Mouse (Mus musculus) hindbrain, postnatal 0 days (tissue): ENCODE measurements around the gene Nubp1. TPM values are rescaled to one million over a fixed set of nuclear protein-coding genes. Genes with fewer than 3 reads are reported as not detected.

Experiments
- ATAC-seq: fragments of 200-750 bp; cut with Nextera tagmentation; 2 replicates; pipeline ENCODE4 v1.8.0; 2017; ENCODE audit warnings: mild to moderate bottlenecking, moderate TSS enrichment, moderate library complexity
- DNase-seq: peaks from one replicate; pipeline ENCODE4 v3.0.0-alpha.2; 2015; ENCODE audit warnings: low spot score
- H3K27ac ChIP-seq: fragments of 300-500 bp; sonication (generic); 2 replicates; pipeline ENCODE4 v1.5.1; 2014; ENCODE audit warnings: mild to moderate bottlenecking
- H3K27me3 ChIP-seq: fragments of 300-500 bp; sonication (generic); 2 replicates; pipeline ENCODE4 v1.6.1; 2014; ENCODE audit warnings: low read length, mixed read lengths; ENCODE audit not compliant: insufficient read depth
- H3K36me3 ChIP-seq: fragments of 300-500 bp; sonication (generic); 2 replicates; pipeline ENCODE4 v1.6.1; 2014; ENCODE audit warnings: low read length, mixed read lengths; ENCODE audit not compliant: insufficient read depth
- H3K4me1 ChIP-seq: fragments of 300-500 bp; sonication (generic); 2 replicates; pipeline ENCODE4 v1.6.1; 2014; ENCODE audit warnings: antibody characterized with exemption, low read length, mixed read lengths; ENCODE audit not compliant: insufficient read depth
- H3K4me2 ChIP-seq: fragments of 300-500 bp; sonication (generic); 2 replicates; pipeline ENCODE4 v1.6.1; 2014; ENCODE audit warnings: low read depth, mild to moderate bottlenecking, low read length, moderate library complexity, mixed read lengths
- H3K4me3 ChIP-seq: fragments of 300-500 bp; sonication (generic); 2 replicates; pipeline ENCODE4 v1.5.1; 2014; ENCODE audit warnings: low read length
- H3K9ac ChIP-seq: fragments of 300-500 bp; sonication (generic); replicated peaks from 2 replicates; pipeline ENCODE4 v1.6.1; 2014; ENCODE audit warnings: mild to moderate bottlenecking, low read length, moderate library complexity, mixed read lengths
- H3K9me3 ChIP-seq: fragments of 300-500 bp; sonication (generic); 2 replicates; pipeline ENCODE4 v1.6.1; 2016; ENCODE audit warnings: low read length, mixed read lengths
- CTCF ChIP-seq: IDR thresholded peaks from 2 replicates; pipeline ENCODE4 v1.5.1; 2016; ENCODE audit warnings: antibody characterized with exemption, control low read depth, low read depth
- WGBS: fragments of 180-500 bp; shearing (Covaris S2); extraction: QIAGEN DNeasy Blood & Tissue Kit; methylation state at CpG from one replicate; pipeline ENCODE4 v1.1.7; 2014; 5-methylcytosine and 5-hydroxymethylcytosine counted together
- polyA plus RNA-seq: library from polyadenylated mRNA; unstranded; fragments of >200 nt; fragmentation: Nextera tagmentation; extraction: Ambion mirVana; gene quantifications from 2 replicates; pipeline ENCODE4 v1.2.1, GENCODE M21; 2015
- total RNA-seq: library from RNA; depleted of rRNA; stranded (reverse); fragments of >200 nt; gene quantifications from 2 replicates; pipeline ENCODE4 v1.2.3, GENCODE M21; 2014

Gene Nubp1
- total and polyA plus RNA-seq, 2 experiments from 2014 or later: 29.0 to 32.4 TPM

DNA sequence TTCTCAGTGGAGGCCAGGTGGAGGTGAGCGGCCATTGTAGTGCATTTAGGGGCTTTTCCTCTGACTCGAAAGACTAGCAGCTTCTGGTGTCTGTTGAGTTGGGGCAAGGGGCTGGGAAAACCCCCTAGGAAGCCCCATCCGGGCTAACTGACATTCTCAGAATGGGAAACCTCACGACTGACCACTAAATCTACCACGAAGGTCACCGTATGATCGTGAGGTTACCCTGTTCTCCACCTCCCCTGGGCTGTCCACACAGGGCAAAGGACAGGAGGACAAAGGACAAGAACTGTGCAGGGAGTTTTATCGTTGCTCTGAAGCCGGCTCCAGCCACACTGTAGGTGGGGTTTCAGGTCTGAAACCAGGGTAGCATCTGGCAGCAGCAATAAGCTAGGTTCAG is 37.2 kb downstream of the Nubp1 start:
- no peak overlapping the region for H3K4me3 ChIP-seq
- no peak for ATAC-seq
- H3K9me3 ChIP-seq: no peaks in the 10 kb centered on the region
- TF ChIP-seq CTCF: no peak
- H3K4me1 ChIP-seq: peaks cover 20% of the 10 kb centered on the region
- no peaks in the 10 kb centered on the region for H3K27me3 ChIP-seq
- no peak for DNase-seq
- no peak overlapping the region for H3K9ac ChIP-seq
- 85% methylated on average over 9 of the region's 9 CpGs for WGBS
- H3K36me3 ChIP-seq: no peaks in the 10 kb centered on the region
- H3K4me2 ChIP-seq: no peak overlapping the region
- no peak overlapping the region for H3K27ac ChIP-seq

GRCm38 (mm10) chr16:10451906-10452305 is 40.2 kb downstream of the Nubp1 start:
- no peak overlapping the region for H3K27ac ChIP-seq
- no peak for DNase-seq
- ATAC-seq: no peak
- no peak for TF ChIP-seq CTCF
- WGBS: 97% methylated on average over 2 of the region's 2 CpGs
- peaks cover 10% of the 10 kb centered on the region for H3K4me1 ChIP-seq
- H3K4me3 ChIP-seq: no peak overlapping the region
- H3K4me2 ChIP-seq: no peak overlapping the region
- H3K27me3 ChIP-seq: no peaks in the 10 kb centered on the region
- no peaks in the 10 kb centered on the region for H3K36me3 ChIP-seq
- no peaks in the 10 kb centered on the region for H3K9me3 ChIP-seq
- no peak overlapping the region for H3K9ac ChIP-seq

DNA sequence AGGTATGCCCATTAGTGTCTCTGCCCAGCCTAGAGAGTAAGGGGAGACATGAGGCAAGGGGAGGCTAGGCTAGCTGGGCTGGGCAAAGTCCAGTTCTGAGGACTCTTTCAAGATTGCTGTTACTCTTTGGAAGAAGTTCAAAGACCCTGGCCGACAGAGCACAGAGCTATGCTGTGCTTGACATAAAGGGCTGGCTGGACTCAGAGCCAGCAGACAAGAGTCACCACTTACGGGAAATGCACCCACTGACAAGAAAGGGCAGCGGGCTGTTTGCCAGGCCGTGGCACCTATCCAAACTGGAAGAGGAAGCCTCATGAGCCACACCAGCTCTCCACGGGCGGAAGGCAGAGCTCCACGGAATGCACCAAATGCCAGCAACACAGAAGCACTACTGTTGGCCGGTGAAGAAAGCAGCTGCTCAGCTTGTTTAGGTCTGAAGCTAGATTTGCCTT is 40.7 kb downstream of the Nubp1 start:
- Histone ChIP-seq H3K4me1 (peaks cover 9% of the 10 kb centered on the region), H3K27me3 (no peaks in the 10 kb centered on the region), H3K9ac (no peak overlapping the region), H3K27ac (no peak overlapping the region), H3K36me3 (no peaks in the 10 kb centered on the region), H3K9me3 (no peaks in the 10 kb centered on the region), H3K4me2 (no peak overlapping the region), H3K4me3 (no peak overlapping the region)
- peak; percentile 94 for ATAC-seq
- no peak for TF ChIP-seq CTCF
- DNase-seq: peak; percentile 91
- WGBS: 48% methylated on average over 8 of the region's 8 CpGs

DNA sequence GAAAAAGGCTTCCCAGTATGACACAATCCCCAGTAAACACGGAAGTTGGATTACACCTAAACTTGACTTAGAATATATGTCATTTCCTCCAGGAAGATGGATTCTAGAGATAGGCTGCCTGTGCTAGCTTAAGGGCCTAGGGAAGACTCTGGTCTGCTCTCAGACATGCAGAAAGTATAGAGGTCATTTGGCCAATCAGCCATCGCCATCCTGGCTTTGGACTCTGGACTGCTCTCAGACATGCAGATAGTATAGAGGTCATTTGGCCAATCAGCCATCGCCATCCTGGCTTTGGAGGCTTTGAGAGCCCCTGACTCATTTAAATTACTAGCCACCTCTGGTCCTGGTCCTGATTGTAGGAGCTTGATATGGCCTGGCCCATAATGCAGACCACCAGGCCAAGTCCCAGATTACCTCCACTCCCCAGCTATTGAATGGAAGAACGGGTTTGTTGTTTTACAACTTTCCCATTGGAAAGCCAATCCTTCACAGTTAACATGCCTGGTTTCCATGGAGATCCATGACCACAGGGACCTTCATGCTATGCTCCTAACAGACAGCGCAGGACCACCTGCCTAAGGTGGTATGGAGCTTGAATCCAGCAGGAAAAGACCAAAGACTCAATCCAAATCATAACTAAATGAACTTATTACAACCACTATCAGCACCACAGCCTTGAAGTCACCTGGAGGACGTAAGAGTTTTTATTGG is 42.3 kb downstream of the Nubp1 start:
- Histone ChIP-seq H3K4me1 (0 out of 2 replicates have a peak, but pooled peaks cover 4% of the 10 kb centered on the region), H3K4me2 (no peak overlapping the region), H3K9ac (no peak overlapping the region), H3K9me3 (no peaks in the 10 kb centered on the region), H3K27me3 (no peaks in the 10 kb centered on the region), H3K4me3 (no peak overlapping the region), H3K27ac (no peak overlapping the region), H3K36me3 (no peaks in the 10 kb centered on the region)
- DNase-seq (no peak), ATAC-seq (no peak)
- TF ChIP-seq CTCF: no peak
- 77% methylated on average over 6 of the region's 6 CpGs for WGBS

DNA sequence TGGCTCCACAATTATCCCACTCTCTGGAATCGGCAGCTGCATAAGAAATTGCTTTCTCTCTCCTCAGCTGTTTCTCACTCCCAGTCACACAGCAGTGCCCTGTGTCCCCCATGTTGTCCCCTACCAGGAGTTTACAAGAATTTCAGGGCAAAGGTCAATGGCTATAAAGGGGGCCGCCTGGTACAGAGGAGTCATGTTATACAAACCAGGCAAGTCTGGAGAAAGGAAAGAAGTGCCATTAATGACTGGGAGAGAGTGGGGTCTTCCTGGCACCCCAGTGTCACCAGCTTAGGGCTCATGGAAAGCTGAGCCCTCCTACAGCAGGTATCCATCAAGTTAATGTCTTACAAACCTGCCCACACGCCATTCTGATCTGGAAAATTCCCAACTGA is 42.8 kb downstream of the Nubp1 start:
- 61% methylated on average over 3 of the region's 3 CpGs for WGBS
- Histone ChIP-seq H3K4me3 (no peak overlapping the region), H3K9ac (no peak overlapping the region), H3K27ac (no peak overlapping the region), H3K9me3 (no peaks in the 10 kb centered on the region), H3K27me3 (no peaks in the 10 kb centered on the region), H3K4me2 (no peak overlapping the region), H3K4me1 (0 out of 2 replicates have a peak, but pooled peaks cover 4% of the 10 kb centered on the region), H3K36me3 (no peaks in the 10 kb centered on the region)
- no peak for TF ChIP-seq CTCF
- DNase-seq: no peak
- no peak for ATAC-seq

DNA sequence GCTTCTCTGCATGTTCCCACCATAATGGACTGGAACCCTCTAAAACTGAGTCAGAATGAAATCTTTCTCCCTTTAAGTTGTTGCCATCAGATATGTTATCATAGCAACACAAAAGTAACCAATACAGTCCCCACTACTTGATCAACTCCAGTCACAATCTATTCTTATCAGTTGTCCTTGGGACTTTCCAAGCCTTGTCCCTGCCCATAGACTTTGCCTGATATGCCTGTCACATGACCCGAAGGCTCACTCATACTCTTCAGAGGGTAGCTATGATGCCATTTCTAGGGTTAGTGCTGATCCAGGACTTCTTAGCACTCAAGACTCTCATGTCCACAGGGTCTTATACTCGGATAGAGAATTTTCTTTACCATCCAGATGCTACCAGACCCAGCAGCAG is 48.4 kb downstream of the Nubp1 start:
- DNase-seq (no peak), ATAC-seq (no peak)
- Histone ChIP-seq H3K4me1 (no peaks in the 10 kb centered on the region), H3K36me3 (no peaks in the 10 kb centered on the region), H3K27ac (no peak overlapping the region), H3K4me3 (no peak overlapping the region), H3K9ac (no peak overlapping the region), H3K4me2 (no peak overlapping the region), H3K27me3 (no peaks in the 10 kb centered on the region), H3K9me3 (no peaks in the 10 kb centered on the region)
- TF ChIP-seq CTCF: no peak
- 70% methylated on average over 2 of the region's 2 CpGs for WGBS

DNA sequence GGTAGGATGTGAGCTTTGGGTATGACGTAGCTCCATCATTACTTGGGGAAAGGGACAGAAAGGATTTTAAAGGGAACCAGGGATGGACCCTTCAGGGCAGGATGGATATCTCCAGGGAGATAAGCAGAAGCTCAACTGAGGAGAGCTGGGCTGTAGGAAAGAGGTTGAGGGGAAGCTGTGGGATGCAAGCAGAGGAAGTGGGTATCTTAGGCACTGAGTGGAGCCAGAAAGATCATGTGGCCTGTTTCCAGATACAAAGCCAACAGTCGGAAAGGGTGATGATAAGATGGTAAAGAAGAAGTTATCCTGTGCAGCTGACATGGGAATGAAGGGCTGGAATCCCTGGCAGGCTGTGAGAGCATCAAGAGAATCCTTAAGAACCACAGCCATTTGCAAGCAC is 49.4 kb downstream of the Nubp1 start:
- ATAC-seq (no peak), DNase-seq (no peak)
- H3K4me2 ChIP-seq: no peak overlapping the region
- no peak overlapping the region for H3K9ac ChIP-seq
- H3K27ac ChIP-seq: no peak overlapping the region
- TF ChIP-seq CTCF: no peak
- WGBS: 90% methylated on average over 2 of the region's 2 CpGs
- no peaks in the 10 kb centered on the region for H3K9me3 ChIP-seq
- H3K4me3 ChIP-seq: no peak overlapping the region
- no peaks in the 10 kb centered on the region for H3K4me1 ChIP-seq
- no peaks in the 10 kb centered on the region for H3K27me3 ChIP-seq
- no peaks in the 10 kb centered on the region for H3K36me3 ChIP-seq
